Mouse (Mus musculus): ENCODE results near the gene Adipoq. TPM values are rescaled to one million over a fixed set of nuclear protein-coding genes. Genes with fewer than 3 reads are reported as not detected.

Adipoq gene
- 142 and 148 TPM in 2 replicates for polyA plus RNA-seq (2012; rRNA removed)

GRCm38 (mm10) chr16:23146280-23146679, at the start of gene Adipoq:
Gene Adipoq, plus strand, starts transcription at chr16:23146536.

GRCm38 (mm10) chr16:23107231-23107942, 38.9 kb upstream of the Adipoq start, which contains the start of gene Eif4a2:
Gene Eif4a2, plus strand, starts transcription at chr16:23107444.

GRCm38 (mm10) chr16:23127673-23128375, 18.5 kb upstream of the Adipoq start, which contains the start of gene Rfc4:
Gene Rfc4, minus strand, starts transcription at chr16:23127737.

Other genes with a start within 250 kb of the Adipoq start
- 5.3 and 10.0 TPM in 2 replicates for gene Fetub, start 228.2 kb upstream of the Adipoq start, polyA plus RNA-seq (2012; rRNA removed)
- gene Hrg, start 195.5 kb upstream of the Adipoq start, polyA plus RNA-seq (2012; rRNA removed), result 0.17 TPM in 1 of 2 replicates, not detected in the other
- gene Kng2, start 117.1 kb upstream of the Adipoq start, polyA plus RNA-seq (2012; rRNA removed), result 0.20 and 0.46 TPM in 2 replicates
- gene Kng1, start 88.7 kb upstream of the Adipoq start, polyA plus RNA-seq (2012; rRNA removed), result 0.07 and 0.22 TPM in 2 replicates
- 49.0 and 54.7 TPM in 2 replicates for gene Eif4a2, start 39.1 kb upstream of the Adipoq start, polyA plus RNA-seq (2012; rRNA removed)
- gene Rfc4, start 18.8 kb upstream of the Adipoq start, polyA plus RNA-seq (2012; rRNA removed), result 0.59 and 0.68 TPM in 2 replicates
- gene St6gal1, start 78.2 kb downstream of the Adipoq start, polyA plus RNA-seq (2012; rRNA removed), result 36.5 and 40.1 TPM in 2 replicates